Mouse (Mus musculus): ENCODE measurements around the gene Zbtb20.

The Zbtb20 gene

DNA sequence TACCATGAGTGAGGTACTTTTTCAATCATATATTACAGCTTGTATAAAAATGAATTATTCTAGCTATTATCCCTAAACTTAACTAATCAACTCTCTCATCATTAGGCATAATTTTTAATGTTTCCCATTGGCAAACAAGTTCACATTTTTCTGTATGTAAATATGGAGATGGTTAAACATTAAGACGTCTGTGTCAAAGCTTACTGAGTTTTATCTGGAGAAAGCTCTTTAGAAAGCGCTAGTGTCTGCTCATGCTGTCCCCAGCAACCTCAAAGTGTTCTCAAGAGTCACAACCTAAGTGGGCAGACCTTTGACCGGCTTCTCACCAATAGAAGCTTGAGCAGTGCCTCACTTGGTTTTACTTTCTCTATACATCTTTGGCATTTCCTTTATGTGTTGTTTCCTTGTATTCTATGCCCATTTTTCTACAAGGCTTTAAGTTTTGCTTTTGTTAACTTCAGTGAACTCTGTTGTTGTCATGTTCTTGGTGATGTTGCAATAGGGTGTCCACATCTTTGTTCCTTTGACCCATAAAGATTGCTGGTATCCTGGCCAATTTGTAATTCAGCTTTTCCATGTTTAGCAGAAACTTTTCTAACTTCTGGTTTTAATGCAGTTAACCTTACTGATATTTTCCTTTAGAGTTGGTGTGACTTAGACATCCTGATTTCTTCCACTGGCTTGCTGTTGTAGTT, 522.1 kb downstream of the Zbtb20 start:
- DNase-seq (ENCODE audit: low spot score) = no peak

- no peak for DNase-seq (ENCODE audit: low spot score)
Observed at GRCm38 (mm10) chr16:43399428-43399827, 523.7 kb downstream of the Zbtb20 start.

- no peak for DNase-seq (ENCODE audit: low spot score)
Observed at GRCm38 (mm10) chr16:43400046-43400445, 524.4 kb downstream of the Zbtb20 start.

DNA sequence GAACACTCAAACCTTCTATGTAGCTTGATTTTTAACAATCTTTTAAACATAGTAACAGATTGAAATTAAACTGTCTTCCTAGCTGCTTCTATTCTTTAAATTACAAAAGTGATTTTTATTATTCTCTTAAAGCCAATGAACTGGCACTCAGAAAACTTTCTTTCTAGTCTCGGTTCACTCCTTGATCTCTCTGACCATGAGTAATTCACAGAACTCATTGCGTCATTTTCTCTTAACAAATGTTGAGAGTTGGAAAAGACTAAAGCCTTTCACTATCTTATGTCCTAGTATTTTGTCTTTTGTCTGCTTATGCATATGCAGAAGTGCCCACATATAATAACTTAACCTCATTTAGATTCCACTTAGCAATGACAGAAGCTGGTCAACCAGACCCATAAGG, 525.3 kb downstream of the Zbtb20 start:
- DNase-seq (ENCODE audit: low spot score) = no peak

DNA sequence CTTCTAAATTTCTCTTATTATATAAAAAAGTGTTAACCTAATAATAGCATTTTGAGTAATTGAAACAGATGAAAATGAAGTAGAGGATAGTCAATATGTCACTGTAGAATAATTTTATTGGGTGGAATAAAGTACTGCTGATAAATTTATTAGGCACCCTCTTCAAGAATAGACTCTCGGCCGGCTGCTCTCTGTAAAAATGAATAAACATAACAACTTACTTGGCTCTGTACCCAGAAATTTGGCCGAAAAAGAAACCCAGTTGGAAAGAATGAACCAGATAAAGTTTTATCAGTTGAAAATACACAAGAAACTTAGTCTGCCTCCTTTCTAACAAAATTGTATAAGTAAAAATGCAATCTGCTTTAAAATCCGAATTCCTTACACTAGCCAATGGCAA, 527.2 kb downstream of the Zbtb20 start:
- no peak for DNase-seq (ENCODE audit: low spot score)

DNA sequence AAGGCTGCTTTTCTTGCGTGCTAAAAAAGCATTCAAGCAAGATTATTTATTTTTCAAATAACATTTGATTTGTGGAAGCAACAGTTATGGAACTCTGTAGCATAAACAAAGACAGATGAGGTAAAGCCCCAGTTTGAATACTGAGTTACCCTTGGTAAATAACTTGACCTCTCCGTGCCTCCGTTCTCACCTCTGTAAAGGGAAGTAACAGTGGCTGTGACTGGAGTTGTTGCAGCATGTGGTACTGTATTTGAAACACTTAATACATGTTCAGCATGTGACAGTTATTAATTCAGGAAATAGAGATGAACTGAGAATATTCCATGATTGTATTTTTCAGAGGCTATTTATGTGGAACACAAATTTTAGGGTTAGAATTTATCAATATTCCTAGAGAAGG, 529.4 kb downstream of the Zbtb20 start:
- DNase-seq (ENCODE audit: low spot score) = no peak

DNA sequence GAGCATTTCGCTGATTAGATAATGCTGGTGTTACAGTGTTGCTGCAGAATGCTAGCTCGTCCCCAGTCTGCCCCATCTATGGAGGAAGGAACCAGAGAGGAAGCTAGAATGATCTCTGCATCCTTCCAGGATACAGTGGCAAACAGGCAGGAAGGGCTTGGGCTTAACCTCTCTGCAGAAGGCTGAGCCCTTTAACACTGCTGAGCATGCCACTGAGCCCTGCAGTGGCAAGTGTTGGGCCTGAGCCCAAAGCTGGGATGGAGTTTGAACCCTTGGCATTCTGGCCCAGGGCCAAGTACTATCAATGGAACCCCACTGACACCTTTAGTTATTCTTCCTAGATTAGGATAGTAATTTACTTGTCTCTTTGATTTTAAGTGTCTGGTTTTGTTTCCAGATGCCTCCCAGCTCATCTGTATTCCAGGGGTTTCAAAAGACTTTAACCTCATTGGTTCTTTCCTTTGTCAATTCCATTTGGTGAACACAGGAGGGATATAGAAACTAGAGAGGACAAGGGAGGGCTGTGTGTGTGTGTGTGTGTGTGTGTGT, 532.0 kb downstream of the Zbtb20 start:
- DNase-seq (ENCODE audit: low spot score) = no peak

DNA sequence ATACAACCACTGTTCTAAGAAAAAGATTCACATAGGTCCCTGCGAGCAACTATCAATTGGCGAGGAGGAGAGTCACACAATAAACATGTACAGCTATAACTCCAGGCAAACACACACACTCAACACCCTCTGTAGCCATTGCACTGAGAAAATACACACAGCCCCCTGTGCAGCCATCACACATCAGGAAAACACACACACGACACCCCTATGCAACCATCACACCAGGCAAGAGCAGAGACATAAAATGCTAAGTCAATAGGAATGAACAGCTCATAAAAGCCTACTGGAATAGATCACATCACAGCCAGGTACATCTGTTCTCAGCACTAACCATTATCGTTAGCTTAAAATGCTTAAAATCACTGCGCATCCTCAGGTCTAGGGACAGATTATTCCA, 532.9 kb downstream of the Zbtb20 start:
- no peak for DNase-seq (ENCODE audit: low spot score)

DNA sequence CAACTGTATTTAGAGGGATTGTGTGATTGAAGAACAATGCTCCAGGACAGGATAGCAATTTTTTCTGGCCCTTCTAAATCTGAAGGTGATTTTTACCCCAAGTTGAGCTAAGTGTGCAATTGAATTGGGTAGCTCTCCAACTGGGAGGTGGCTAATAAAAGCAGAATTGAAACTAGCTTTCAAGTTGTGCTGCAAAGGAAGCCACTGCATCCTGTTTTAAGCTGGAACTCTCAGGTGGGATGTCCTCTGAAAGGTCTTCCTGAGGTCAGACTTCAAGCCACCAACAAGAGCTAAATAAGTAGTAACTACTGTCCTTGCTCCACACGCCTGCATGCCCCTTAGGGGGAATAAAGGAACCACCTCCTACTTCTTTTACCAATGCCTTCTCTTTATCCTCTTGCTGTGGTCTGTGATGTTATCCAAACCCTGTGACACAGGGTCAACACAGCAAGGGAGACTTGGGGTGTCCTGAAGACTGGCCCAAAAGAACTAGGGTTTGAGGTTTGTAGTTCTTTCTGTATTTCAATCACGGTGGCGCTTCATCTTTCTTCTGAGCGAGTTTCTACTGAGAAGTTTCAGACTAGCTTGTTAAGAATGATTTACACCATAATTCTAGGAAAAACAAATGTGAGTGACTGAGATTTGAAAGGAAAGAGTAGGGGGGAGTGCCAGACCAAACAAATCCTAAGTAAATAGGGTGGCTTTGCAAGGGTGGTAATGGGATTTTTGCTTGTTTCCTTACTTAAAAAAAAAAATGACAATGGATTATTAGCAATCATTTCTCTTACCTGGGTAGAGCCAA, 533.6 kb downstream of the Zbtb20 start:
- DNase-seq (ENCODE audit: low spot score) = no peak

DNA sequence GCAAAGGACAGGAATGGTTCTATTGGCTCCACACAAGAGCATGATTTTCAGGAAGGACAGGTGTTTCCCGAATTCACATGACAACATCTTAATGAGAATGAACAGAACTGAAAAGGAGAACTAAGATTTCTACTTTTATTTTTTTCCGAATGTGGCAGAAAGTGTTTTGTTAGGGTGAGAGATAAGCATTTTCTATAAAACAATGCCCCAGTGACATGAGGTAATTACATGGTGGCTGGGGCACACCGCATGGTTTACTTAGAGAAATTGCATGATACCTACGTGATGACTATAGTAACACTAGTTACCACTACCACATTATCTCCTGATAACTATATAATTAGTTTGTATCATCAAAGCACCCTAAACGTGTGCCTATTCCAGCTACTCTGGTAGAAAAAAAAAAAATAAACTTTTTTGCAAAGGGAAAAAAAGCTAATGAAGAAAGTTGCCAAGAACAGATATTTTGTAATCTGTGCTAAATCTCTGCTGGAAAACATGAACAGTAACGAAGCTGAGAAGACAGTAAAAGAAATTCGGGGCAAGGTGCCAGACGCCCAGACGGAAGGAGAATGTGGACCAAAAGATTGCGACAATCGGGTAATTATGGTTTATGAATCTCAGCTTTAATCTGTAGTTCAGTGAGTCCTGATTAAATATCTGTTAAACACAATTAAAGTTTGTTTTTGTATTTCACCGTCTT, 534.4 kb downstream of the Zbtb20 start:
- peak; percentile 50 for DNase-seq (ENCODE audit: low spot score)

- DNase-seq (ENCODE audit: low spot score) = no peak
Observed at GRCm38 (mm10) chr16:43410613-43410974, 534.9 kb downstream of the Zbtb20 start.

GRCm38 (mm10) chr16:43415864-43416263, 540.2 kb downstream of the Zbtb20 start:
- DNase-seq (ENCODE audit: low spot score) = no peak

GRCm38 (mm10) chr16:43419923-43420322, 544.2 kb downstream of the Zbtb20 start:
- DNase-seq (ENCODE audit: low spot score) = no peak

GRCm38 (mm10) chr16:43428955-43429354, 553.3 kb downstream of the Zbtb20 start:
- no peak for DNase-seq (ENCODE audit: low spot score)

DNA sequence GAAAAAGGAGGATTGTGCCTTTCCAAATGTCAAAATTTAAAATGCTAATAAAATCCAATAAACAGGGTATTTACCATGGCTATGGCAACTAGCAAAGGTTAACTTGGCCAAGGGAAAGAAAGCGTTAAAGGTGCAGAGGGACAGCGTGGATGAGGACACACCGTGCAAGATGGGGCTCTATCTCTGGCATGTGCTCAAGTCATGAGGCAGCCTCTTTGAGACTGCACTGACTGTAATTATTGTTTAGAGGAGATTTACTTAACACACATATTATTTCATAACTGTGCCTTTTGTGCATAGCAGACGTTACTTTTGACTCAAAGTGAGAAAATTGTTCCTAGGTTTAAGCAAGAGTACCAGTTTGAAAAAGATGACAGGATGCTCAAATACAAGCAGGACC, 554.3 kb downstream of the Zbtb20 start:
- DNase-seq (ENCODE audit: low spot score) = no peak

DNA sequence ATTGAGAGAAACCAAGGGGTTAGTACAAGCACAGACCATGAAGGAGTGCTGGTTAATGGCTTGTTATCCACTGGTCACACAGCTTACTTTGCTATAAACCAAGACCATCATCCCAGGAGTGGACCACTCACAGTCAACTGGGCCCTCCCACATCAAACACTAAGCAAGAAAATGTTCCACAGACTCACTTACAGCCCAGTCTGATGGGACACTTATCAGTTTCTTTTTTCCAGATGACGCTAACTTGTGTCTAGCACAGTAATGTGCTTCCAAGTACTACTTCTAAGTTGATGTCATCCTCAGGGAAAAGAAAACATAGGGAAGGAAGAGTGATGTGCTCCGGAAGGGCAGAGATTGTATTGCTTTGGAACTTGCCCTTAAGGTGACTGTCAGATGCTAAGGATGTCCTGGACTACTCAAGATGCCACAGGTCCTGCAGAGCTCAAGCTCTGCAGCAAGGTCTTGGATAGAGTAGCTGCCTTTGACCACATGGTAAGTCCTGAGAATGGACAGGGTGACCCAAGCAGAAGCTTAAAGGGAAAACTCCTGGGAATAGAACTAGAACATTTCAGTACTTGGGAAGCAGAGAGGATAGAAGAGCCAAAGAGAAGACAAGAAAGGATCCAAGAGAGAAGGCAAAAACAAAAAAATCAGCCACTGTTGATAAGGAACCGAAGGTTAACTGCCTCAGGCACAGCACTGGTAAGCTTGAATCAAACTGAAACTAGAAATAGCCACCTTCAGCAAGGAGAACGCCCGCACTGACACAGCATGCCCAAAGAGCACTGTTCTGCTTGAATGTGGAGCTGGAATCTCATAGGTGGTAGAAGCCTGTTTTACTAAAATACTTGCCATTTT, 556.1 kb downstream of the Zbtb20 start:
- no peak for DNase-seq (ENCODE audit: low spot score)

DNA sequence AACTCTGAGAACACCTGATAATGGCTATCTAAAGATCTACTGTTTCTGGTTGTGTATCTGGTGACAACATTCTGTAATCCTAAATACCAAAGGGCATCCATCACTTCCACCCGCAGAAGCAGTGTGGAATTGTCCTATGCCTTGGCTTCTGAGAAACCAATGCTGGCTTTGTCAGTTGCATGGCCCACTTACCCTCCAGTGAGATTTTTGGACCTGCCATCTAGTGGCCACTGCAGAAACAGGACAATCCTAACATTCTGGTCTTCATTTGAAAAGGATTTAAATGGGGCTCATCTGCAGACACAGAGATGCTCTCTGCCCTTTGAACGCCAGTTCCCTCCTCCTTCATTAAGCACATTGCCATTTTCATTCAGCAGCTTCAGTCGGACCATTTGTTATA, 559.3 kb downstream of the Zbtb20 start:
- DNase-seq (ENCODE audit: low spot score) = no peak

- DNase-seq (ENCODE audit: low spot score) = no peak
Observed at GRCm38 (mm10) chr16:43438878-43439371, 563.2 kb downstream of the Zbtb20 start.

- DNase-seq (ENCODE audit: low spot score) = no peak
Observed at GRCm38 (mm10) chr16:43441392-43441791, 565.7 kb downstream of the Zbtb20 start.

DNA sequence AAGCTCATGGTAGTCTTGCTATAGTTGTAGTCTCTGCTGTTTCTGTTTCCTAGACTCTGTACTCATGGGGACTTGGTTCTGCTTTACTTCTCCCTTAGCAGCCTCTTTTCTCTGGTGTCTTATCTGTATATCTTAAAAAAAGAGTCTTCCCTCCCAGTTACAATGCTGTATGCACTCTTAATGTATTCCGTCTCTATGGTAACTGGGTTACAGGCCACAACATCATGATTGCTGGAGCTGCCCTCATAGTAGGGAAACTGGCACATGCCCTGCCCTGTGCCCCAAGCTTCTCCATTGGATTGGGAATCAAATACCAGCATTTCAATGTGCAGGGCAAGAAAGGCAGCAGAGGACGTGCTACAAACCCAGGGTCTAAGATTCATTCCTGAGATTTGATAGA, 567.4 kb downstream of the Zbtb20 start:
- no peak for DNase-seq (ENCODE audit: low spot score)

GRCm38 (mm10) chr16:43448141-43448981, 572.7 kb downstream of the Zbtb20 start:
- DNase-seq (ENCODE audit: low spot score) = no peak

Data from testis, postnatal 10 days (tissue).